Mouse (Mus musculus) ovary, postnatal 10 days (tissue): ENCODE measurements around the gene Tmem91.

ENCODE experiments used
- DNase-seq: peaks from one replicate; pipeline ENCODE4 v3.0.0; 2022; ENCODE audit warnings: low spot score

The Tmem91 gene

GRCm38 (mm10) chr7:25699851-25700250, 24.9 kb upstream of the Tmem91 start:
- no peak for DNase-seq

DNA sequence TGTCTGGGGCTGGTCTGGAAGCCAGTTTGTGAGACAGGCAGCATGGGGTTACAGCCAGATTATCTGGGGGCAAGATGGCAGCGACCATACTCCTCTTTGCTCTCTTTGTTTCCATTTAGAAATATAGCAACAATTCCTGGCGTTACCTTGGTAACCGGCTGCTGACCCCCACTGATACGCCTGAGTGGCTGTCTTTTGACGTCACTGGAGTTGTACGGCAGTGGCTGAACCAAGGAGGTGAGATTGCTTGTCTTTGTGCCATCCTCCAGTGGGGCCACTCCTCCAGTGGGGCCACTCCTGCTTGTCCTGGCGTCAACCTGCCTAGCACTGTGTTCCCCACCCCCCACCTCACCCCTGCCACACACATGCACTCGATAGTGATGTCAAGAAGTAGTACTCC, 19.1 kb upstream of the Tmem91 start:
- no peak for DNase-seq

- no peak for DNase-seq
Observed at GRCm38 (mm10) chr7:25690051-25690450, 15.1 kb upstream of the Tmem91 start.

DNA sequence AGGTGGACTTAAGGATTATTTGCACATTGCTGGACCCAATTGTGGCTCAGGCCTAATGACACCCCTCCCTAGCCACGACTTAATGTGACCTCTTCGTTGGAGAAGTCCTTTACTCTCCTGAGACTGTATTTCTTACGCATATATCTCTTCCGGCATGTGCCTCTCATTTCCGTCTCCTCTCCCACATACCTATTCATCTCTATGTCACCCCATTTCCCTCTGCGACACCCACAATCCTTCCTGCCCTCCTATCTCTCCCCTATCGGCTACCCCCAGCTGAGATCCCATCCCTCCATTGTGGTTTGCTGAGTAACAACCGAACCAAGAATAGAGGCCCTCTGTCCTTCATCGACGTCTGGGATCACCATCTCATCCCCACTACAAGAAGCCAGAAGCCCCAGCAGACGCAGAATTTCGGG, 14.6 kb upstream of the Tmem91 start:
- DNase-seq = no peak

- DNase-seq = no peak
Observed at GRCm38 (mm10) chr7:25688810-25689586, 14.0 kb upstream of the Tmem91 start.

GRCm38 (mm10) chr7:25687811-25688401, 12.9 kb upstream of the Tmem91 start:
- no peak for DNase-seq

- DNase-seq = peak; percentile 65
Observed at GRCm38 (mm10) chr7:25686680-25687531, 11.9 kb upstream of the Tmem91 start, which contains the start of gene Tgfb1. Gene Tgfb1, plus strand, starts transcription at chr7:25687002.

DNA sequence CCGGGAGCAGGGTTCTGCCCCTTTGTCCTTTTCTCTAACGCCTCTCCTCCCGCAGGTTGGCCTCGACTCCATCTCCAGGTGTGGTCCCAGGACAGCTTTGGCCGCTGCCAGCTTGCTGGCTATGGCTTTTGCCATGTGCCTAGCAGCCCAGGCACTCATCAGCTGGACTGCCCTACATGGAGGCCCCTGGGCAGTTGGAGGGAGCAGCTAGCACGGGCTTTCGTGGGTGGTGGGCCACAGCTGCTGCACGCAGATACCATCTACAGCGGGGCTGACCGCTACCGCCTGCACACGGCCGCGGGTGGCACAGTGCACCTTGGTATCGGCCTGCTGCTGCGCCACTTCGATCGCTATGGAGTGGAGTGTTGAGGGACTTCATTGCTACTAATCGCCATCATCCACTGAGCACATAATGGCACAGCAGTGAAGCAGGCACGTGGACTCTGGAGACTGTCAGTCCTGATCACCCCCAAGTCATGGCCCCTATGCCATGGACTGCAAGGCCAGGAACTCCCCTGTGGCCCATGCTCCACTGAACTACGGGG, 11.0 kb upstream of the Tmem91 start:
- no peak for DNase-seq

GRCm38 (mm10) chr7:25684659-25685058, 9.7 kb upstream of the Tmem91 start:
- no peak for DNase-seq

DNA sequence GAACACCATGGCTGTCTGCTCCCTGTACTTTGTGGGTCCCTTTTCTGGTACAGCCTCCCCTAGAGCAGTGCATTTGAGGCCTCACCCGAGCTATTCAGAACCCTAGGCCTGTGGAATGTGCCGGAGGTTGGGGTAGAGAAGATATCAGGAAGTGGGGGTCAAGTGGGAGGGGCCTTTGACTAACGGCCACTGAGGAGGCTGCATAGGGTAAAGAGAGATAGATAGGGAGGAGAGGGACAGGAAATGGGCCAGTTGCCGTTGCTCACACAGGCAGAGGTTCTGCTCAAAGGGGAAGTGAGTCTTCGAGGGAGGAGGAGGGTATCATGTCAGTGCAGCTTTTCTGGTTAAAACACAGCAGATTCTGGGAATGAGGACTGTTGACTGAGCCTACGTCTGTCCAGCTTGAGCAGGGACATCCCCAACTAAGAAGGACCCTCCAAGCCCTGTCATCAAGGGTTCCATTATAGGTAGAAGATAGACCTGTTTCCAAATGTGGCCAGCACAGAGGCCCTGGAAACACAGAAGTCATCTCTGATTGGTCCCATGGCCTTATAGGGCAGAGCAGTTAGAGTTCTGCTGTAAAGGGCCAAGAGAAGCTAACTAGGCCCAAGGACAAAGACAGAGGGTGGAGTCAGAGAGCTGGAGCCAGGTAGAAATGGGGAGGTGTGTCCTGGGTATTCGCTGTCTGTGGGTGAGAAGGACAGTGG, 8.7 kb upstream of the Tmem91 start:
- DNase-seq = no peak

- no peak for DNase-seq
Observed at GRCm38 (mm10) chr7:25681341-25682231, 6.6 kb upstream of the Tmem91 start.

GRCm38 (mm10) chr7:25680514-25681258, 5.7 kb upstream of the Tmem91 start, which contains the start of gene B9d2:
Gene B9d2, plus strand, starts transcription at chr7:25680780.
- peak; percentile 91 for DNase-seq

- DNase-seq = no peak
Observed at GRCm38 (mm10) chr7:25679971-25680370, 5.0 kb upstream of the Tmem91 start.

DNA sequence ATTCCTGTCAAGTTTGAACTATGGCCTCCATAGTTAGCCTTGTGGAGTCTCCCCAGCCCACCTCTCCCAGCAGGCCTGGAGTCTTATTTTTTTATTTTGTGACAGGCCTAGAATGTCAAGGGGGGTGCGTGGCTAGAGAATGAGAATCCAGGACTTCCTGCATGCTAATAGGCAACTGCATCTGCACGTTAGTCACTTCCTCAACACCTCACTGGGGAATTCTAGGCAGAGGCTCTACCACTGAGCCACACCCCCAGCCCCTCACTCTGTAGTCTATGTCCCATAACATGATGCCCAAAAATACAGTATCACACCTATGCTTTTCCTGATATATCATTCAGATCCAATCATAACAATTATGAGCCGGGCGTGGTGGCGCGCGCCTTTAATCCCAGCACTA, 2.0 kb upstream of the Tmem91 start:
- no peak for DNase-seq

DNA sequence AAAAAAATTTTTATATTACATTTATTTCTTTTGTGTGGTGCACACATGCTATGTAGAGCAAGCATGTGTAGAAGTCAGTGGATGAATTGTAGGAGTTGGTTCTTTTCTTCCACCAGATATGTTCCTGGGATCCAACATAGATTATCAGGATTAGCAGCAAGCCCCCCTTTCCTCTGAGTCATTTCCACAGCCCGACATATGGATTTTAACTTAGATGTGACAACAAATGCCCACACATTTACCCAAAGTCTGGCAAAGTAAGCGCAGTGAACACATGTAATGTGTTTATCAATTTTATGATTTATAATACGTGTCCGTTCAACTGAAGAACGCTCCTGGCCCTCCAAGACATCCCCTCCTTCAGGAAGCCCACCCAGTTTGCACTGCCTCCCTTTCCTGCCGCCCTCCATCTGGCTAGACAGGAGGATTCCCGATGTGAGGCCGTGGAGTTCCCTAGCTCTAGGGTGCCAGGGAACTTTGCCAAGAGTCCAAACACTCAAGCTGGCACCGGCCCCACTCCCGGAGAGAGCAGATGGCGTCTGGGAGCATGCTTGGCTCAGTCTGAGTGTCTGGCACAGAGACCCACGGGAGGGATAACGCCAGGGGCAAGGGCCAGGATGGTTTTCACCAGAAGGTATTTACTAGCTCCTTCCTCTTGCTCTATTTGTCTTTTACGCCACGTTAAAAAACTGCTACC, 1.3 kb upstream of the Tmem91 start:
- DNase-seq = peak; percentile 67

GRCm38 (mm10) chr7:25675405-25675804, 439 bp upstream of the Tmem91 start:
- DNase-seq = no peak

DNA sequence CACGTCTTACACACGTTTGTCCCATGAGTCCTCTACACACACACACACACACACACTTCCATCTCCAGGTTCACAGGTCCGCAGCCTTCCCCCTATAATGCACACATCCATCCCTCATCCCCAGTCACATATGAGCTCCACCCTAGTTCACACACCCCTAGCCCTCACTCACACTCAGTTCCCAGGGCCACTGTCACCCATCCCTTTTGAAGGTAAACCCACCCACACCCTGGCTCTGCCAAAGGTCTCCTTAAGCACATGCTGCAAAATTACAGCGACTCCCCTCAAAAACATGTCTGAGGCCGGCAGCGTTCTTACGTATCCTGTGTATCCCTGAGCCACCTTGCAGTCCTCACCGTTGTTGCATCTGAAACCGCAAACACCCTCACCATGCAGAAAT, 669 bp downstream of the Tmem91 start:
- DNase-seq = no peak

- no peak for DNase-seq
Observed at GRCm38 (mm10) chr7:25672442-25672841, 2.5 kb downstream of the Tmem91 start.

DNA sequence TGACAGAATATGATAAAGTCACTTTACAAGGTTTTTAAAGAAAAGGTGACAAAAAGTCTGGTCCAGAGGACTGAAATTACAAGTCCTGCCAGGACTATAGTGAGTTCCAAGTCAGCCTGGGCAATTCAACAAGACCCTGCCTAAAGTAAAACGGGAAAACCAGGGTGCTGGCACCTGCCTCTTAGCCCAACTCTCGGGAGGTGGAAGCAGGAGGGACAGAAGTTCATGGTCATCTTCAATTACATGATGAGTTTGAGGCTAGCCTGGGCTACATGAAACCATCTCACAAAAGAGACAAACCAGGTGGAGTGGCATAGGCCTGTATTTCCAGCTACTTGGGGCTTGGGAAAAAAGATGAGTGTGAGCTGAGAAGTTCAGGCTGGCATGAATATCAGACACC, 3.3 kb downstream of the Tmem91 start:
- no peak for DNase-seq
